In genomic region chr7:28384162-28384561, GRCm38 (mm10) we compare ENCODE assay signal across 12 mouse cellular contexts. TPM values are rescaled to one million over a fixed set of nuclear protein-coding genes. Genes with fewer than 3 reads are reported as not detected.
DNase-seq lines count a peak whose midpoint lies in the region; ATAC-seq and TF ChIP-seq lines count a peak whose summit lies in the region.
"Had no signal": no experiment of that assay in that cellular context is flagged by ENCODE, and none has a peak within 500 bp of the region (broad histone marks: within the 10 kb centered on the region; RNA-seq: fewer than 3 reads in every experiment).

No protein-coding gene starts in this region.

- TF ChIP-seq CTCF in cerebellum, adult 2 months (IDR thresholded peaks at IDR 0.05; ENCODE audit: borderline replicate concordance, insufficient read depth, low read depth, low read length): no peak

- no peak for DNase-seq in heart, adult 9 months (ENCODE audit: low spot score in 2 of 2)
- peak; percentile 75 for DNase-seq in CD4-positive helper T cell, adult 2 months (ENCODE audit: low read depth, low spot score)
- no peak for DNase-seq in cerebellum, adult 2 months
- DNase-seq in left cerebral cortex, adult 11 months (ENCODE audit: low spot score): no peak
- DNase-seq: cerebellum, adult 9-11 months; gastrocnemius, postnatal 25 days had no signal

- H3K4me3 ChIP-seq in heart, embryonic 16.5 days (ENCODE audit: low read length): no peak overlapping the region
- H3K4me3 ChIP-seq in intestine, embryonic 16.5 days (ENCODE audit: low read length): no peak overlapping the region
- H3K4me3 ChIP-seq in stomach, embryonic 16.5 days (replicated peaks; ENCODE audit: low read length): no peak overlapping the region
- H3K4me3 ChIP-seq in cerebellum, adult 2 months (replicated peaks; ENCODE audit: insufficient read depth, low read depth, low read length): no peak overlapping the region
- H3K4me3 ChIP-seq: forebrain, embryonic 12.5 days; hindbrain, embryonic 10.5 days had no signal

- WGBS in heart, embryonic 16.5 days: 80% methylated on average over 6 of the region's 6 CpGs
- 78% methylated on average over 6 of the region's 6 CpGs for WGBS in intestine, embryonic 16.5 days
- 74% methylated on average over 6 of the region's 6 CpGs for WGBS in stomach, embryonic 16.5 days
- WGBS in cerebellum, adult 2 months: 77% methylated on average over 6 of the region's 6 CpGs

- ATAC-seq in heart, embryonic 16.5 days (replicated peaks; ENCODE audit: extremely low read depth, insufficient read depth, low FRiP score): no peak
- no peak for ATAC-seq in intestine, embryonic 16.5 days
- no peak for ATAC-seq in stomach, embryonic 16.5 days (ENCODE audit: insufficient read depth, low FRiP score)
- ATAC-seq in inflammation-experienced regulatory T-cells, adult 6 months: no peak

- no peaks in the 10 kb centered on the region for H3K9me3 ChIP-seq in heart, embryonic 16.5 days (replicated peaks; ENCODE audit: control insufficient read depth, low read length)
- no peaks in the 10 kb centered on the region for H3K9me3 ChIP-seq in intestine, embryonic 16.5 days (ENCODE audit: control insufficient read depth, low read length)
- H3K9me3 ChIP-seq in stomach, embryonic 16.5 days (replicated peaks; ENCODE audit: control insufficient read depth, low read length): no peaks in the 10 kb centered on the region
- H3K9me3 ChIP-seq: forebrain, embryonic 12.5 days; hindbrain, embryonic 10.5 days had no signal

- H3K27ac ChIP-seq in heart, embryonic 16.5 days (ENCODE audit: low read length): peak overlapping the region; percentile 97; the same call in 1 of the 2 replicates
- peak overlapping the region; percentile 100 for H3K27ac ChIP-seq in intestine, embryonic 16.5 days (ENCODE audit: low read length)
- H3K27ac ChIP-seq in stomach, embryonic 16.5 days (ENCODE audit: low read length): 0 out of 2 replicates have a peak overlapping the region, but pooled peaks have one; percentile 100
- H3K27ac ChIP-seq in cerebellum, adult 2 months (ENCODE audit: insufficient read depth, low read length): no peak overlapping the region
- H3K27ac ChIP-seq: forebrain, embryonic 12.5 days; hindbrain, embryonic 10.5 days had no signal

- no peak for TF ChIP-seq POLR2A in cerebellum, adult 2 months (IDR thresholded peaks at IDR 0.05; ENCODE audit: borderline replicate concordance, insufficient read depth, low read length)

- peaks cover 19% of the 10 kb centered on the region; the same call in 1 of the 2 replicates for H3K36me3 ChIP-seq in heart, embryonic 16.5 days (ENCODE audit: control insufficient read depth, insufficient read depth)
- peaks cover 8% of the 10 kb centered on the region; the same call in 1 of the 2 replicates for H3K36me3 ChIP-seq in intestine, embryonic 16.5 days (ENCODE audit: control insufficient read depth, insufficient read depth, low read length)
- peaks cover 4% of the 10 kb centered on the region; the same call in 1 of the 2 replicates for H3K36me3 ChIP-seq in stomach, embryonic 16.5 days (ENCODE audit: control insufficient read depth, insufficient read depth, low read length)

- peaks cover 44% of the 10 kb centered on the region for H3K4me1 ChIP-seq in heart, embryonic 16.5 days (ENCODE audit: control insufficient read depth, insufficient read depth, low read length)
- H3K4me1 ChIP-seq in intestine, embryonic 16.5 days (ENCODE audit: control insufficient read depth, insufficient read depth, low read length): peaks cover 45% of the 10 kb centered on the region
- H3K4me1 ChIP-seq in stomach, embryonic 16.5 days (ENCODE audit: control insufficient read depth, insufficient read depth, low read length): peaks cover 45% of the 10 kb centered on the region
- H3K4me1 ChIP-seq in cerebellum, adult 2 months (ENCODE audit: control insufficient read depth, insufficient read depth, low read length): peaks cover 13% of the 10 kb centered on the region

- H3K27me3 ChIP-seq in heart, embryonic 16.5 days (ENCODE audit: control insufficient read depth, insufficient read depth, low read length): no peaks in the 10 kb centered on the region
- no peaks in the 10 kb centered on the region for H3K27me3 ChIP-seq in intestine, embryonic 16.5 days (replicated peaks; ENCODE audit: control insufficient read depth, insufficient read depth, low read length)
- no peaks in the 10 kb centered on the region for H3K27me3 ChIP-seq in stomach, embryonic 16.5 days (ENCODE audit: control insufficient read depth, insufficient read depth, low read length)
- no peaks in the 10 kb centered on the region for H3K27me3 ChIP-seq in cerebellum, adult 2 months (ENCODE audit: control insufficient read depth, insufficient read depth, low read length)
- H3K27me3 ChIP-seq: forebrain, embryonic 12.5 days had no signal

- no peak overlapping the region for H3K9ac ChIP-seq in heart, embryonic 16.5 days (ENCODE audit: low read length)
- H3K9ac ChIP-seq in intestine, embryonic 16.5 days (ENCODE audit: low read depth, low read length): no peak overlapping the region
- H3K9ac ChIP-seq in stomach, embryonic 16.5 days (ENCODE audit: low read length): no peak overlapping the region
- H3K9ac ChIP-seq: forebrain, embryonic 12.5 days had no signal

- H3K4me2 ChIP-seq in heart, embryonic 16.5 days (ENCODE audit: low read depth, low read length): no peak overlapping the region
- H3K4me2 ChIP-seq in intestine, embryonic 16.5 days (ENCODE audit: low read depth, low read length): no peak overlapping the region
- no peak overlapping the region for H3K4me2 ChIP-seq in stomach, embryonic 16.5 days (ENCODE audit: low read depth, low read length)
- H3K4me2 ChIP-seq: forebrain, embryonic 12.5 days had no signal

RNA-seq across cellular contexts. Expression of gene Zfp36, which starts 4.1 kb away (rescaled TPM):
- polyA plus RNA-seq in heart, embryonic 16.5 days (2015; fragmentation: Nextera tagmentation; extraction: Ambion mirVana): 15.4 and 18.5 TPM in 2 replicates
- polyA plus RNA-seq in intestine, embryonic 16.5 days (2015; fragmentation: Nextera tagmentation; extraction: Ambion mirVana): 37.3 and 43.6 TPM in 2 replicates
- 26.1 and 35.1 TPM in 2 replicates for polyA plus RNA-seq in stomach, embryonic 16.5 days (2015; fragmentation: Nextera tagmentation; extraction: Ambion mirVana)
- polyA plus RNA-seq in inflammation-experienced regulatory T-cells, adult 6 months (2017; shearing (Covaris generic)): 100 to 1,000 TPM; 100 to 211 (median 148) TPM
- polyA plus RNA-seq in cerebellum, adult 2 months (2012; rRNA removed): 3.7 and 3.9 TPM in 2 replicates

RNA-seq across cellular contexts. Expression of gene Med29, which starts 8.3 kb away (rescaled TPM):
- 41.3 and 50.1 TPM in 2 replicates for polyA plus RNA-seq in heart, embryonic 16.5 days (2015; fragmentation: Nextera tagmentation; extraction: Ambion mirVana)
- polyA plus RNA-seq in intestine, embryonic 16.5 days (2015; fragmentation: Nextera tagmentation; extraction: Ambion mirVana): 52.6 and 53.9 TPM in 2 replicates
- 38.7 and 41.2 TPM in 2 replicates for polyA plus RNA-seq in stomach, embryonic 16.5 days (2015; fragmentation: Nextera tagmentation; extraction: Ambion mirVana)
- 10 to 100 TPM; 26.2 to 33.0 (median 32.5) TPM for polyA plus RNA-seq in inflammation-experienced regulatory T-cells, adult 6 months (2017; shearing (Covaris generic))
- polyA plus RNA-seq in cerebellum, adult 2 months (2012; rRNA removed): 47.9 and 49.5 TPM in 2 replicates

RNA-seq across cellular contexts. Expression of gene Paf1, which starts 8.6 kb away (rescaled TPM):
- 78.9 and 79.9 TPM in 2 replicates for polyA plus RNA-seq in heart, embryonic 16.5 days (2015; fragmentation: Nextera tagmentation; extraction: Ambion mirVana)
- 69.2 and 78.7 TPM in 2 replicates for polyA plus RNA-seq in intestine, embryonic 16.5 days (2015; fragmentation: Nextera tagmentation; extraction: Ambion mirVana)
- polyA plus RNA-seq in stomach, embryonic 16.5 days (2015; fragmentation: Nextera tagmentation; extraction: Ambion mirVana): 84.3 and 88.5 TPM in 2 replicates
- 10 to 100 TPM; 46.2 to 59.4 (median 51.8) TPM for polyA plus RNA-seq in inflammation-experienced regulatory T-cells, adult 6 months (2017; shearing (Covaris generic))
- 104 and 124 TPM in 2 replicates for polyA plus RNA-seq in cerebellum, adult 2 months (2012; rRNA removed)

RNA-seq across cellular contexts. Expression of gene Plekhg2, which starts 11.8 kb away (rescaled TPM):
- 35.8 and 41.8 TPM in 2 replicates for polyA plus RNA-seq in heart, embryonic 16.5 days (2015; fragmentation: Nextera tagmentation; extraction: Ambion mirVana)
- 37.9 and 38.2 TPM in 2 replicates for polyA plus RNA-seq in intestine, embryonic 16.5 days (2015; fragmentation: Nextera tagmentation; extraction: Ambion mirVana)
- 49.9 and 50.7 TPM in 2 replicates for polyA plus RNA-seq in stomach, embryonic 16.5 days (2015; fragmentation: Nextera tagmentation; extraction: Ambion mirVana)
- polyA plus RNA-seq in inflammation-experienced regulatory T-cells, adult 6 months (2017; shearing (Covaris generic)): 100 to 1,000 TPM in 1 of 3 experiments, 10 to 100 TPM in 2; 48.5 to 102 (median 74.0) TPM
- polyA plus RNA-seq in cerebellum, adult 2 months (2012; rRNA removed): 4.2 and 4.3 TPM in 2 replicates

RNA-seq across cellular contexts. Expression of gene Rps16, which starts 33.7 kb away (rescaled TPM):
- polyA plus RNA-seq in heart, embryonic 16.5 days (2015; fragmentation: Nextera tagmentation; extraction: Ambion mirVana): 506 and 555 TPM in 2 replicates
- polyA plus RNA-seq in intestine, embryonic 16.5 days (2015; fragmentation: Nextera tagmentation; extraction: Ambion mirVana): 977 and 1,010 TPM in 2 replicates
- 800 and 962 TPM in 2 replicates for polyA plus RNA-seq in stomach, embryonic 16.5 days (2015; fragmentation: Nextera tagmentation; extraction: Ambion mirVana)
- polyA plus RNA-seq in inflammation-experienced regulatory T-cells, adult 6 months (2017; shearing (Covaris generic)): 1,000 to 10,000 TPM in 2 of 3 experiments, 100 to 1,000 TPM in 1; 937 to 1,605 (median 1,546) TPM
- 510 and 514 TPM in 2 replicates for polyA plus RNA-seq in cerebellum, adult 2 months (2012; rRNA removed)
